Mouse (Mus musculus): ENCODE results near the gene Gm8300. TPM values are rescaled to one million over a fixed set of nuclear protein-coding genes. Genes with fewer than 3 reads are reported as not detected.
"Not testable (repeated sequence)": the region's sequence is repeated elsewhere in the genome, so short reads cannot be mapped to it uniquely, and the experiment has no call there.

The Gm8300 gene
- polyA plus RNA-seq, 1 experiment from 2014 or later = not detected

- H3K27me3 ChIP-seq (replicated peaks); H3K4me2 ChIP-seq; H3K9me3 ChIP-seq (replicated peaks); H3K27ac ChIP-seq (replicated peaks); H3K4me1 ChIP-seq; H3K36me3 ChIP-seq; ATAC-seq (ENCODE audit: low FRiP score); H3K9ac ChIP-seq (replicated peaks); H3K4me3 ChIP-seq (replicated peaks): not testable (repeated sequence)
- WGBS = 82% methylated on average over 4 of the region's 4 CpGs
Measured at GRCm38 (mm10) chr12:87550628-87551027, 36.5 kb downstream of the Gm8300 start.

Other genes with a start within 250 kb of the Gm8300 start
- gene Vipas39, start 248.1 kb upstream of the Gm8300 start, polyA plus RNA-seq (2015; fragmentation: Nextera tagmentation; extraction: Ambion mirVana) = 49.3 and 51.2 TPM in 2 replicates
- 213 and 236 TPM in 2 replicates for gene Ahsa1, start 247.8 kb upstream of the Gm8300 start, polyA plus RNA-seq (2015; fragmentation: Nextera tagmentation; extraction: Ambion mirVana)
- gene Ism2, start 214.6 kb upstream of the Gm8300 start, polyA plus RNA-seq (2015; fragmentation: Nextera tagmentation; extraction: Ambion mirVana) = 0.96 and 1.2 TPM in 2 replicates
- 64.6 and 74.8 TPM in 2 replicates for gene Sptlc2, start 126.0 kb upstream of the Gm8300 start, polyA plus RNA-seq (2015; fragmentation: Nextera tagmentation; extraction: Ambion mirVana)
- gene Slirp, start 70.4 kb upstream of the Gm8300 start, polyA plus RNA-seq (2015; fragmentation: Nextera tagmentation; extraction: Ambion mirVana) = 246 and 286 TPM in 2 replicates
- gene Alkbh1, start 70.3 kb upstream of the Gm8300 start, polyA plus RNA-seq (2015; fragmentation: Nextera tagmentation; extraction: Ambion mirVana) = 41.5 and 42.9 TPM in 2 replicates
- gene Snw1, start 42.0 kb upstream of the Gm8300 start, polyA plus RNA-seq (2015; fragmentation: Nextera tagmentation; extraction: Ambion mirVana) = 96.2 and 107 TPM in 2 replicates
- gene Gm5788, start 19.6 kb upstream of the Gm8300 start, polyA plus RNA-seq (2015; fragmentation: Nextera tagmentation; extraction: Ambion mirVana) = not detected in 2 replicates
- not detected in 2 replicates for gene Oog1, start 88.4 kb downstream of the Gm8300 start, polyA plus RNA-seq (2015; fragmentation: Nextera tagmentation; extraction: Ambion mirVana)
- gene Gm4027, start 104.6 kb downstream of the Gm8300 start, polyA plus RNA-seq (2015; fragmentation: Nextera tagmentation; extraction: Ambion mirVana) = not detected in 2 replicates
- not detected in 2 replicates for gene Gm16381, start 130.3 kb downstream of the Gm8300 start, polyA plus RNA-seq (2015; fragmentation: Nextera tagmentation; extraction: Ambion mirVana)